Mouse (Mus musculus) 3T3-L1 (cell line): ENCODE data around the gene Slc7a6.
A peak's percentile ranks its signal among the peaks of the same experiment; 100 is the strongest.

Experiments
- DNase-seq: peaks from one replicate; pipeline ENCODE4 v3.0.0-alpha.2; 2015; ENCODE audit warnings: low read depth, low spot score

Gene Slc7a6

GRCm38 (mm10) chr8:106168356-106169016, at the start of gene Slc7a6:
Slc7a6 (plus strand) TSS chr8:106168857.
- peak; percentile 60 for DNase-seq

- DNase-seq: no peak
These were observed 45.2 kb upstream of the Slc7a6 start for GRCm38 (mm10) chr8:106123443-106123842.

- DNase-seq: no peak
These were observed 42.6 kb upstream of the Slc7a6 start for GRCm38 (mm10) chr8:106126055-106126454.

- DNase-seq: peak; percentile 62
These were observed 41.6 kb upstream of the Slc7a6 start for GRCm38 (mm10) chr8:106127054-106127453.

- DNase-seq: no peak
These were observed 40.7 kb upstream of the Slc7a6 start for GRCm38 (mm10) chr8:106127882-106128410.

- no peak for DNase-seq
These were observed 39.3 kb upstream of the Slc7a6 start for GRCm38 (mm10) chr8:106129232-106129930.

GRCm38 (mm10) chr8:106129997-106130396, 38.7 kb upstream of the Slc7a6 start:
- DNase-seq: no peak

- no peak for DNase-seq
These were observed 38.2 kb upstream of the Slc7a6 start for GRCm38 (mm10) chr8:106130505-106130904.

- no peak for DNase-seq
These were observed 37.6 kb upstream of the Slc7a6 start for GRCm38 (mm10) chr8:106131021-106131420.

- DNase-seq: no peak
These were observed 37.0 kb upstream of the Slc7a6 start for GRCm38 (mm10) chr8:106131488-106132222.

- DNase-seq: no peak
These were observed 36.3 kb upstream of the Slc7a6 start for GRCm38 (mm10) chr8:106132356-106132755.

GRCm38 (mm10) chr8:106133526-106133925, 35.1 kb upstream of the Slc7a6 start:
- no peak for DNase-seq

GRCm38 (mm10) chr8:106133946-106134345, 34.7 kb upstream of the Slc7a6 start:
- no peak for DNase-seq

- no peak for DNase-seq
These were observed 33.7 kb upstream of the Slc7a6 start for GRCm38 (mm10) chr8:106134751-106135571.

- DNase-seq: no peak
These were observed 33.0 kb upstream of the Slc7a6 start for GRCm38 (mm10) chr8:106135672-106136071.

- no peak for DNase-seq
These were observed 32.2 kb upstream of the Slc7a6 start, which contains the start of gene Esrp2 for GRCm38 (mm10) chr8:106136156-106137130. Esrp2 (minus strand) TSS chr8:106136974.

- DNase-seq: no peak
These were observed 31.3 kb upstream of the Slc7a6 start for GRCm38 (mm10) chr8:106137218-106137905.

- peak; percentile 67 for DNase-seq
These were observed 30.7 kb upstream of the Slc7a6 start for GRCm38 (mm10) chr8:106137906-106138477.

- no peak for DNase-seq
These were observed 30.0 kb upstream of the Slc7a6 start for GRCm38 (mm10) chr8:106138616-106139015.
